Comparison of ENCODE assay signal across 13 mouse cellular contexts in genomic region chr1:156779595-156779994, GRCm38 (mm10). TPM values are rescaled to one million over a fixed set of nuclear protein-coding genes. Genes with fewer than 3 reads are reported as not detected.
DNase-seq lines count a peak whose midpoint lies in the region; ATAC-seq lines count a peak whose summit lies in the region.
"Had no signal": no experiment of that assay in that cellular context is flagged by ENCODE, and none has a peak within 500 bp of the region (broad histone marks: within the 10 kb centered on the region; RNA-seq: fewer than 3 reads in every experiment).

No protein-coding gene starts in this region.

- no peak for DNase-seq in heart, adult 18-20 months
- DNase-seq in neural tube, embryonic 11.5 days (ENCODE audit: low spot score) = no peak
- no peak for DNase-seq in right cerebral cortex, postnatal 10 days (ENCODE audit: low spot score in 2 of 2)
- no peak for DNase-seq in lung, postnatal 25 days (ENCODE audit: low spot score)
- no peak for DNase-seq in layer of hippocampus, adult 8-10 months (ENCODE audit: low spot score in 2 of 2)
- DNase-seq: cerebellum, postnatal 10 days; kidney, postnatal 25 days; thymus, postnatal 14 days had no signal

- no peaks in the 10 kb centered on the region for H3K36me3 ChIP-seq in heart, embryonic 13.5 days
- no peaks in the 10 kb centered on the region for H3K36me3 ChIP-seq in neural tube, embryonic 11.5 days (ENCODE audit: control insufficient read depth, insufficient read depth, low read length)
- H3K36me3 ChIP-seq in neural tube, embryonic 15.5 days = no peaks in the 10 kb centered on the region
- no peaks in the 10 kb centered on the region for H3K36me3 ChIP-seq in intestine, embryonic 16.5 days (ENCODE audit: control insufficient read depth, insufficient read depth, low read length)

- peaks cover 46% of the 10 kb centered on the region for H3K4me1 ChIP-seq in heart, embryonic 13.5 days
- H3K4me1 ChIP-seq in neural tube, embryonic 11.5 days (ENCODE audit: control insufficient read depth, insufficient read depth, low read length) = peaks cover 38% of the 10 kb centered on the region
- peaks cover 41% of the 10 kb centered on the region for H3K4me1 ChIP-seq in neural tube, embryonic 15.5 days
- H3K4me1 ChIP-seq in intestine, embryonic 16.5 days (ENCODE audit: control insufficient read depth, insufficient read depth, low read length) = peaks cover 12% of the 10 kb centered on the region; the same call in 1 of the 2 replicates

- peak overlapping the region; percentile 73 for H3K9ac ChIP-seq in heart, embryonic 13.5 days
- no peak overlapping the region for H3K9ac ChIP-seq in neural tube, embryonic 11.5 days (ENCODE audit: low read length)
- no peak overlapping the region for H3K9ac ChIP-seq in neural tube, embryonic 15.5 days (replicated peaks)
- no peak overlapping the region for H3K9ac ChIP-seq in intestine, embryonic 16.5 days (ENCODE audit: low read depth, low read length)
- H3K9ac ChIP-seq: liver, embryonic 14.5 days had no signal

- no peak for ATAC-seq in heart, embryonic 13.5 days (ENCODE audit: extremely low read depth, insufficient number of reproducible peaks, low FRiP score, low TSS enrichment)
- no peak for ATAC-seq in neural tube, embryonic 11.5 days (ENCODE audit: insufficient read depth, low FRiP score, low TSS enrichment)
- ATAC-seq in neural tube, embryonic 15.5 days (ENCODE audit: low FRiP score) = no peak
- no peak for ATAC-seq in intestine, embryonic 16.5 days

- H3K4me3 ChIP-seq in heart, embryonic 13.5 days = peak overlapping the region; percentile 38
- H3K4me3 ChIP-seq in neural tube, embryonic 11.5 days (ENCODE audit: low read depth, low read length) = no peak overlapping the region
- no peak overlapping the region for H3K4me3 ChIP-seq in neural tube, embryonic 15.5 days (replicated peaks)
- H3K4me3 ChIP-seq in intestine, embryonic 16.5 days (ENCODE audit: low read length) = no peak overlapping the region

- no peaks in the 10 kb centered on the region for H3K9me3 ChIP-seq in heart, embryonic 13.5 days
- H3K9me3 ChIP-seq in neural tube, embryonic 11.5 days (ENCODE audit: control insufficient read depth, low read length) = no peaks in the 10 kb centered on the region
- no peaks in the 10 kb centered on the region for H3K9me3 ChIP-seq in neural tube, embryonic 15.5 days (replicated peaks)
- no peaks in the 10 kb centered on the region for H3K9me3 ChIP-seq in intestine, embryonic 16.5 days (ENCODE audit: control insufficient read depth, low read length)

- WGBS in heart, embryonic 13.5 days = 80% methylated on average over 4 of the region's 4 CpGs
- WGBS in neural tube, embryonic 11.5 days = 19% methylated on average over 4 of the region's 4 CpGs
- 10% methylated on average over 4 of the region's 4 CpGs for WGBS in neural tube, embryonic 15.5 days
- WGBS in intestine, embryonic 16.5 days = 77% methylated on average over 4 of the region's 4 CpGs

- H3K27me3 ChIP-seq in heart, embryonic 13.5 days (replicated peaks) = no peaks in the 10 kb centered on the region
- H3K27me3 ChIP-seq in neural tube, embryonic 11.5 days (ENCODE audit: control insufficient read depth, insufficient read depth, low read length) = no peaks in the 10 kb centered on the region
- no peaks in the 10 kb centered on the region for H3K27me3 ChIP-seq in neural tube, embryonic 15.5 days (replicated peaks)
- no peaks in the 10 kb centered on the region for H3K27me3 ChIP-seq in intestine, embryonic 16.5 days (replicated peaks; ENCODE audit: control insufficient read depth, insufficient read depth, low read length)

- peak overlapping the region; percentile 82 for H3K27ac ChIP-seq in heart, embryonic 13.5 days (replicated peaks)
- peak overlapping the region; percentile 63 for H3K27ac ChIP-seq in neural tube, embryonic 11.5 days (ENCODE audit: low read depth, low read length)
- no peak overlapping the region for H3K27ac ChIP-seq in neural tube, embryonic 15.5 days (replicated peaks)
- peak overlapping the region; percentile 80 for H3K27ac ChIP-seq in intestine, embryonic 16.5 days (ENCODE audit: low read length)
- H3K27ac ChIP-seq: liver, embryonic 14.5 days had no signal

- peak overlapping the region; percentile 65 for H3K4me2 ChIP-seq in heart, embryonic 13.5 days
- no peak overlapping the region for H3K4me2 ChIP-seq in neural tube, embryonic 11.5 days (ENCODE audit: low read depth)
- no peak overlapping the region for H3K4me2 ChIP-seq in neural tube, embryonic 15.5 days
- H3K4me2 ChIP-seq in intestine, embryonic 16.5 days (ENCODE audit: low read depth, low read length) = no peak overlapping the region

RNA-seq across cellular contexts. Expression of gene Angptl1, which starts 58.8 kb away (rescaled TPM):
- 2.7 and 2.8 TPM in 2 replicates for polyA plus RNA-seq in heart, embryonic 13.5 days (2015; fragmentation: Nextera tagmentation; extraction: Ambion mirVana)
- total RNA-seq in heart, adult 18-20 months (2021) = 1 to 10 TPM; 2.1 to 3.1 TPM
- 9.5 and 13.0 TPM in 2 replicates for polyA plus RNA-seq in neural tube, embryonic 11.5 days (2014; fragmentation: Nextera tagmentation; extraction: Ambion mirVana)
- polyA plus RNA-seq in neural tube, embryonic 15.5 days (2015; fragmentation: Nextera tagmentation; extraction: Ambion mirVana) = 3.2 and 3.8 TPM in 2 replicates
- 29.4 and 29.8 TPM in 2 replicates for polyA plus RNA-seq in intestine, embryonic 16.5 days (2015; fragmentation: Nextera tagmentation; extraction: Ambion mirVana)
- 1 to 10 TPM in 3 of 4 experiments, under 1 TPM in 1; 0.73 to 1.6 (median 1.3) TPM for total RNA-seq in layer of hippocampus, adult 8-10 months (2022)
- total RNA-seq: megakaryocyte progenitor cell, adult 5-6 weeks had no signal
